Mouse (Mus musculus) G1E (cell line): ENCODE measurements around the gene Mrpl51.

Experiments used
- CTCF ChIP-seq: IDR thresholded peaks from 2 replicates; pipeline ENCODE4 v1.5.1; 2012; ENCODE audit warnings: low read depth, low read length, inconsistent platforms, mixed read lengths
- GATA1 ChIP-seq: IDR thresholded peaks from 2 replicates; pipeline ENCODE4 v1.6.1; 2012; ENCODE audit warnings: borderline replicate concordance, low read length, inconsistent platforms, mixed read lengths
- GATA2 ChIP-seq: IDR thresholded peaks from 2 replicates; pipeline ENCODE4 v1.6.1; 2012; ENCODE audit warnings: low read depth, low read length, inconsistent platforms, borderline replicate concordance
- POLR2AphosphoS5 ChIP-seq: IDR thresholded peaks from 2 replicates; pipeline ENCODE4 v1.6.1; 2012; ENCODE audit warnings: low read depth, low read length, inconsistent platforms; ENCODE audit not compliant: insufficient replicate concordance
- TAL1 ChIP-seq: conservative IDR thresholded peaks from 2 replicates; pipeline ENCODE4 v1.6.1; 2012; ENCODE audit warnings: low read depth, low read length, inconsistent platforms, mixed read lengths

DNA sequence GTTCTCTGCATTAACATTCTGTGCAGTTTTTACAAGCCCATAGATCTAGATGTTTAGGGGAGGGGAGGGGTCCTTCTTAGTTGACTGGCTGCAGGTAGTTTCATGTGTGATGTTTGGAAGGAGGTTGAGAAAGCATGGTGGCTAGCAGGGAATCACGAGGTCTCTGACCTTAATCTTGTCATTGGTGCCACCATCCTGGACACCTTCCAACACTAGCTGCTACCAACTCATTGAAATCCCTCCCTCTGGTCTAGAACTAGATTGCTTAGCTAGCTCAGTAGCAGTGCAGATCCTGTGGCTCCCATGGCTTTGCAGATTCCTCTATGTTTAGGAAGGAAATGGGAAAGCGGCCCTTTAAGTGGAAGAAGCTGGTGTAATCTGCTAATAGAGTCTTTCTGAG, 25.3 kb downstream of the Mrpl51 start:
- TF ChIP-seq CTCF, result no peak
- no peak for TF ChIP-seq GATA1
- TF ChIP-seq TAL1, result no peak
- TF ChIP-seq GATA2, result no peak
- TF ChIP-seq POLR2AphosphoS5, result no peak
